Mouse (Mus musculus) liver, embryonic 14.5 days (tissue): ENCODE measurements around the gene Ak1. TPM values are rescaled to one million over a fixed set of nuclear protein-coding genes. Genes with fewer than 3 reads are reported as not detected.

Experiments
- ATAC-seq: fragments of 200-750 bp; cut with Nextera tagmentation; 2 replicates; pipeline ENCODE4 v1.8.0; 2017; ENCODE audit warnings: moderate number of reproducible peaks, mild to moderate bottlenecking, moderate library complexity; ENCODE audit not compliant: insufficient read depth
- DNase-seq, 3 experiments: peaks; one replicate each; pipeline ENCODE4 v3.0.0-alpha.2; 2012 to 2013; ENCODE audit warnings: low read depth in 3 of 3, low spot score in 3 of 3
- H3K27ac ChIP-seq: fragments of 300-500 bp; sonication (generic); 2 replicates; pipeline ENCODE4 v1.5.1; 2014; ENCODE audit warnings: moderate library complexity, mild to moderate bottlenecking, control low read depth, inconsistent platforms
- H3K27me3 ChIP-seq: fragments of 300-500 bp; sonication (generic); 2 replicates; pipeline ENCODE4 v1.6.1; 2014; ENCODE audit warnings: mild to moderate bottlenecking, low read length, moderate library complexity; ENCODE audit not compliant: control insufficient read depth, insufficient read depth
- H3K36me3 ChIP-seq: fragments of 300-500 bp; sonication (generic); replicated peaks from 2 replicates; pipeline ENCODE4 v1.6.1; 2014; ENCODE audit warnings: low read depth; ENCODE audit not compliant: control insufficient read depth, insufficient read depth
- H3K4me1 ChIP-seq, 2 experiments: fragments of 200-500 bp in 1 of 2; fragments of 300-500 bp in 1 of 2; sonication (generic) in 1 of 2; replicated peaks; 2 replicates each; pipeline ENCODE4 v1.6.1; 2012 to 2014; ENCODE audit warnings: antibody characterized with exemption in 1 of 2, inconsistent platforms in 1 of 2, low read length in 1 of 2; ENCODE audit not compliant: control insufficient read depth in 2 of 2, insufficient read depth in 2 of 2
- H3K4me2 ChIP-seq: fragments of 300-500 bp; sonication (generic); 2 replicates; pipeline ENCODE4 v1.6.1; 2014; ENCODE audit warnings: low read depth, mild to moderate bottlenecking, control low read depth, moderate library complexity
- H3K4me3 ChIP-seq, 2 experiments: fragments of 200-500 bp in 1 of 2; fragments of 300-500 bp in 1 of 2; sonication (generic) in 1 of 2; 2 replicates each; pipeline ENCODE4 v1.5.1; 2012 to 2014; ENCODE audit warnings: low read depth in 2 of 2, low read length in 2 of 2, mild to moderate bottlenecking in 2 of 2, control low read depth in 1 of 2, inconsistent platforms in 1 of 2, moderate library complexity in 1 of 2; ENCODE audit not compliant: insufficient read depth in 1 of 2
- H3K9ac ChIP-seq: fragments of 300-500 bp; sonication (generic); replicated peaks from 2 replicates; pipeline ENCODE4 v1.6.1; 2014; ENCODE audit warnings: mild to moderate bottlenecking, control low read depth, moderate library complexity
- H3K9me3 ChIP-seq: fragments of 300-500 bp; sonication (generic); 2 replicates; pipeline ENCODE4 v1.6.1; 2016; ENCODE audit warnings: low read length, mixed read lengths; ENCODE audit not compliant: control insufficient read depth
- CTCF ChIP-seq: IDR thresholded peaks from 2 replicates; pipeline ENCODE4 v1.5.1; 2016; ENCODE audit warnings: antibody characterized with exemption, low read depth, control low read depth
- EP300 ChIP-seq: IDR thresholded peaks from 2 replicates; pipeline ENCODE4 v1.6.1; 2016; ENCODE audit warnings: antibody characterized with exemption, low read depth
- WGBS: fragments of 180-500 bp; shearing (Covaris S2); extraction: QIAGEN DNeasy Blood & Tissue Kit; methylation state at CpG from one replicate; pipeline ENCODE4 v1.1.7; 2014; ENCODE audit not compliant: insufficient replicate concordance; 5-methylcytosine and 5-hydroxymethylcytosine counted together
- polyA plus RNA-seq, 2 experiments: library from polyadenylated mRNA; depleted of rRNA in 1 of 2; stranded (reverse) in 1 of 2; unstranded in 1 of 2; fragments of >200 nt; fragmentation: Nextera tagmentation in 1 of 2; extraction: Ambion mirVana in 1 of 2; gene quantifications; 2 replicates each; pipeline versions ENCODE4 v1.2.1 to v1.2.3; 2012 to 2014

Ak1 gene
- polyA plus RNA-seq, 2 experiments = 0.37 to 0.44 TPM

DNA sequence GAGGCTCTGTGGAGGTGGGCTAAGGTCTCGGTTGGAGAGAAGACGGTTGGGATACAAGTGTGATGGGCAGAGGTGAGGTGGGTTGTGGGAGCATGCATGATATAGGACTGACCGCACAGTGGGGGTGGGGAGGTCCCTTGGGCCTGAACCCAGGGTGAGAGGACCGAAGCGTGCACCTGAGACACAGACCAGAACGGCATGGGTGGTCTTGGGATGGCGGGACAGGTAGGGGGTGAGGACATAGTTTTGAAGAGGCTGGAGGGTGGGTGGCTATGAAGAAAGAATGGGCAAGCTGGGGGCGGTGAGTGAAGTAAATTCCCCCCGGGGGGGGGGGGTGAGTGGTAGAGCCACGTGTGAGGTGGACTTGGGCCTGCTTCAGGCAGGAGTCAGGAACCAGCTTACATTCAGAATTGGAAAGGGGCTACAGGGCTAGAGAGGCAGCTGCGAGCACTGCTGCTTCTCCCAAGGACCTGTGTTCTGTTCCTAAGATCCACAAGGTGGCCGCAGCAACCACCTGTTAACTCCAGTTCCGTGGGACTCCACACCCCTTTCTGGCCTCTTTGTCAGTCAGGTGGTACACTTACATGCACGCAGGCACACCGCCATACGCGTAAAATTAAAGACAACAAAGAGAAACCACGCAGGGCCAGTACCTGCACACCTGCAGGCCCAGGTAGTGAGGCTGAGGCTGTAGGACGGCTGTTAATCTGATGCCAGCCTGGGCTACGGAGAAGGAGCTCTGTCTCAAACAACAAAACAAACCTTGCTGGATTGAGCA is 5.9 kb downstream of the Ak1 start:
- Histone ChIP-seq H3K4me3 (no peak overlapping the region), H3K27ac (no peak overlapping the region), H3K36me3 (no peaks in the 10 kb centered on the region), H3K9ac (no peak overlapping the region), H3K4me1 (peaks cover 0 to 10% of the 10 kb centered on the region in 2 experiments; a peak in 2 of 4 replicates), H3K4me2 (no peak overlapping the region), H3K27me3 (no peaks in the 10 kb centered on the region), H3K9me3 (no peaks in the 10 kb centered on the region)
- TF ChIP-seq CTCF (no peak), EP300 (no peak)
- DNase-seq = no peak
- 72% methylated on average over 20 of the region's 20 CpGs for WGBS
- ATAC-seq = no peak

DNA sequence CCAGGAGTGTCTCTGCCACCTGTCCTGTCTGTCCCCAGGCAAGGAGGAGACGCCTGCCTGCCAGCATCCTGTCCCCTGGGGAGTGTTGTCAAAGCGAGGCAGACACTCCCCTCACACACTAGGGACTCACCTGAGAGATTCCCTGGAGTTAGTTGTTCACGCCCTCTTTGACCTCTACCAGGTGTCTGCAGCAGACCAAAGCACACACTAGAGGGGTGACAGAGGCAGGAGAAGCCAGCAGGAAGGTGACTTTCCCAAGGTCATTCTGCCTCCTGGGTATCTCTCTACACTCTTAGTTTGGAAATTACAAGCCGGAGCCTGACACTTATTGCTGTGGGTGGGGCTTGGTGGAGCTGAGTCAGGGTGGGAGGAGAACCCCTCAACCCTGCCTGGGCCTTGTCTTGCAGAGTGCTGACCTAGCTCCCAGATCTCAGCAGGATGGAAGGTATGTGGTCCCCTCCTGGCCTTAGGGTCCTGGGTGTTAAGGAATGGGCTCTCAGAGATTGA is 6.5 kb downstream of the Ak1 start:
- no peak overlapping the region for H3K4me3 ChIP-seq
- no peak overlapping the region for H3K9ac ChIP-seq
- H3K27me3 ChIP-seq = no peaks in the 10 kb centered on the region
- no peak overlapping the region for H3K27ac ChIP-seq
- no peak for TF ChIP-seq EP300
- no peak for TF ChIP-seq CTCF
- H3K4me2 ChIP-seq = no peak overlapping the region
- DNase-seq (no peak), ATAC-seq (no peak)
- peaks cover 0 to 10% of the 10 kb centered on the region in 2 experiments; a peak in 2 of 4 replicates for H3K4me1 ChIP-seq
- H3K36me3 ChIP-seq = no peaks in the 10 kb centered on the region
- WGBS = 61% methylated on average over 4 of the region's 4 CpGs
- H3K9me3 ChIP-seq = no peaks in the 10 kb centered on the region

DNA sequence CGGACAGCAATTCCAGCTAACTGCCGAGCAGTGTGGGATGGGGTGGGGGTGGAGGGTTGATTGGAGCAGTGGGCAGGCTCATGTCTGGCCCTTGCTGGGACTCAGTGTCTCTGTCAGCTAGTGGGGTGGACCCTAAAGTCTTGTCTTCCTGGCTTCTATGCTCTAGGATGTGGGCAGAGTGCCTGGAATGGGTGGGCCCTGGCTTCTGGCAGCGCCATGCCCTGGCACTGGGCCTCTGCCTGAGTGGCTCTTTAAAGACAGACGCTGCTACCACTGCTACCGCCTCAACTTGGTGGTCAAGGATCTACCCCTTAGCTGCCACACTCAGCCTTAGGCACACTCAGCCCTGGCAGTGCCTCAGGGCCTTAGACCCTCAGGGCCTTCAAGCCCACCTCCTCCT is 7.2 kb downstream of the Ak1 start:
- Histone ChIP-seq H3K4me3 (no peak overlapping the region), H3K4me2 (no peak overlapping the region), H3K9me3 (no peaks in the 10 kb centered on the region), H3K4me1 (peaks cover 0 to 10% of the 10 kb centered on the region in 2 experiments; a peak in 2 of 4 replicates), H3K27me3 (no peaks in the 10 kb centered on the region), H3K36me3 (no peaks in the 10 kb centered on the region), H3K27ac (no peak overlapping the region), H3K9ac (no peak overlapping the region)
- 60% methylated on average over 5 of the region's 5 CpGs for WGBS
- DNase-seq = no peak
- ATAC-seq = no peak
- TF ChIP-seq EP300 (no peak), CTCF (no peak)

DNA sequence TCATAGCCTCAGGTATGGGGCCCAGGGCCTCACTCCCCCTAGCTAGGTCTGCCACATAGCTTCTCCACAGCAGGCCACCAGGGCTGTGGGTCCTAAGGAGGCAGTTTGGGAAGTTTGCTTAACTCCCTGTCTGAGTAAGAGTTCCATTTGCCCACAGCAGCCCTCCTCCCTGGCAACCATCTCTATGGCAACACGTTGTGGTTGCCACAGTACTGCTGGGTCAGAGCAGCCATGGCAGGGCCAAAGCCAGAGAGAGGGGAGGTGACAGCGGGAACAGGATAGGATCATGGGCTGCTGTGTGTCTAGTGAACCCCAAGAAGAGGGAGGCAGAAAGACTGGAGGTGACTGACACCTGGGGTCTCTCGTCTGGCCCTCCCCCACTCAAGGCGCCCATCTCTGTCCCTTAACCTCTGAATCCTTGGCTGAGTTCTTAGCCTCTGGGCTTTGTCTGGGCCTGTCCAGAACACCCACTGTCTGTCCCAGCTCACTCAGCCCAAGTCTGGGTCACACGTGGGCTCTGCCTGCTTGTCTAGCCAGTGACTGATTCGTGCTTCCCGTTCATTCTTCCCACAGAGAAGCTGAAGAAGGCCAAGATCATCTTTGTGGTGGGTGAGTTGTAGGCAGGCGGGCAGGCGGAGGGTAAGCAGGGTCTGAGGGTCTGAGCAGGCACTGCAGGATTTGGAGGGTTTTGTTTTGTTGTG is 7.9 kb downstream of the Ak1 start:
- Histone ChIP-seq H3K4me1 (peaks cover 0 to 8% of the 10 kb centered on the region in 2 experiments; a peak in 2 of 4 replicates), H3K4me3 (no peak overlapping the region), H3K27ac (no peak overlapping the region), H3K36me3 (no peaks in the 10 kb centered on the region), H3K9ac (no peak overlapping the region), H3K4me2 (no peak overlapping the region), H3K9me3 (no peaks in the 10 kb centered on the region), H3K27me3 (no peaks in the 10 kb centered on the region)
- DNase-seq = no peak
- no peak for ATAC-seq
- 61% methylated on average over 9 of the region's 9 CpGs for WGBS
- no peak for TF ChIP-seq EP300
- no peak for TF ChIP-seq CTCF

DNA sequence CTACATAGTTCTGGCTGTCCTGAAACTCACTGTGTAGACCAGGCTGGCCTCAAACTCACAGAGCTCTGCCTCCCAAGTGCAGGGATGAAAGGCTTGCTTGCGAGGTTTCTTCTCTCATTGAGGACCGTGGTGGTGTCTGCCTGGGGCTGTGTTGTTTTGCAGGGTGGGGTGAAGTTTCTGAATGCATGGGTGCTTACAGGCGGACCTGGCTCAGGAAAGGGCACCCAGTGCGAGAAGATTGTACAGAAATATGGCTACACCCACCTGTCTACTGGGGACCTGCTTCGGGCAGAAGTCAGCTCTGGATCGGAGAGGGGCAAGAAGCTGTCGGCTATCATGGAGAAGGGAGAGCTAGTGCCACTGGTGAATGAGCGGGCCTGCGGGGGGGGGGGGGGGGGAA is 8.5 kb downstream of the Ak1 start:
- Histone ChIP-seq H3K4me2 (no peak overlapping the region), H3K9ac (no peak overlapping the region), H3K27ac (no peak overlapping the region), H3K4me1 (peaks cover 0 to 6% of the 10 kb centered on the region in 2 experiments; a peak in 2 of 4 replicates), H3K36me3 (no peaks in the 10 kb centered on the region), H3K27me3 (no peaks in the 10 kb centered on the region), H3K4me3 (no peak overlapping the region), H3K9me3 (no peaks in the 10 kb centered on the region)
- 73% methylated on average over 9 of the region's 9 CpGs for WGBS
- ATAC-seq = no peak
- DNase-seq = no peak
- TF ChIP-seq EP300 (no peak), CTCF (no peak)
